Mouse (Mus musculus): ENCODE results near the gene Ulk4.

GRCm38 (mm10) chr9:120914429-120914828, 362.6 kb downstream of the Ulk4 start:
- TF ChIP-seq EP300 (IDR thresholded peaks at IDR 0.05) (no peak), CTCF (IDR thresholded peaks at IDR 0.05) (peak; percentile 20; the same call in 1 of the 2 replicates)

Measured in lung, postnatal 0 days (tissue).